In genomic region chr3:105054952-105055351, GRCm38 (mm10) we compare ENCODE assay signal across 9 mouse cellular contexts. TPM values are rescaled to one million over a fixed set of nuclear protein-coding genes. Genes with fewer than 3 reads are reported as not detected.
A peak's percentile ranks its signal among the peaks of the same experiment; 100 is the strongest.
DNase-seq lines count a peak whose midpoint lies in the region; ATAC-seq and TF ChIP-seq lines count a peak whose summit lies in the region.
"Had no signal": no experiment of that assay in that cellular context is flagged by ENCODE, and none has a peak within 500 bp of the region (broad histone marks: within the 10 kb centered on the region; RNA-seq: fewer than 3 reads in every experiment).

No protein-coding gene starts in this region.

- H3K36me3 ChIP-seq in forebrain, embryonic 10.5 days (replicated peaks), result peaks cover under 1% of the 10 kb centered on the region
- H3K36me3 ChIP-seq in forebrain, postnatal 0 days (ENCODE audit: insufficient read depth), result no peaks in the 10 kb centered on the region
- H3K36me3 ChIP-seq: midbrain, embryonic 12.5 days had no signal

- peaks cover 36% of the 10 kb centered on the region for H3K4me1 ChIP-seq in forebrain, embryonic 10.5 days
- peaks cover 18% of the 10 kb centered on the region for H3K4me1 ChIP-seq in forebrain, postnatal 0 days (ENCODE audit: insufficient read depth)

- intact Hi-C loops in gastrocnemius, postnatal 14 days (cut with DNase I; ENCODE audit: low total_unique reads), result no loop called here

- no peak overlapping the region for H3K9ac ChIP-seq in forebrain, postnatal 0 days
- H3K9ac ChIP-seq: midbrain, embryonic 12.5 days had no signal

- WGBS in forebrain, embryonic 10.5 days, result 74% methylated on average over 7 of the region's 7 CpGs
- WGBS in forebrain, postnatal 0 days, result 38% methylated on average over 7 of the region's 7 CpGs

- no peak for TF ChIP-seq CTCF in forebrain, postnatal 0 days (IDR thresholded peaks at IDR 0.05; ENCODE audit: low read depth)

- no peak overlapping the region for H3K4me3 ChIP-seq in forebrain, embryonic 10.5 days
- H3K4me3 ChIP-seq in forebrain, postnatal 0 days (ENCODE audit: low read depth, low read length), result no peak overlapping the region
- H3K4me3 ChIP-seq: midbrain, embryonic 12.5 days had no signal

- H3K27ac ChIP-seq in forebrain, embryonic 10.5 days, result no peak overlapping the region
- H3K27ac ChIP-seq in forebrain, postnatal 0 days (ENCODE audit: low read depth, low read length), result no peak overlapping the region
- H3K27ac ChIP-seq: midbrain, embryonic 12.5 days had no signal

- peak; percentile 59 for DNase-seq in urinary bladder, postnatal 14 days (ENCODE audit: low spot score)
- no peak for DNase-seq in urinary bladder, adult 2 months (ENCODE audit: low spot score)
- DNase-seq in gastrocnemius, postnatal 14 days, result peak; percentile 33
- peak; percentile 67 to 85 for DNase-seq in kidney, adult 8-10 months
- DNase-seq in lung, postnatal 4 days, result peak; percentile 78 to 88
- no peak for DNase-seq in left cerebral cortex, adult 18-20 months (ENCODE audit: low spot score in 2 of 2)
- DNase-seq in forebrain, embryonic 10.5 days (ENCODE audit: extremely low spot score, low spot score), result no peak
- no peak for DNase-seq in forebrain, postnatal 0 days

- H3K27me3 ChIP-seq in forebrain, embryonic 10.5 days (ENCODE audit: poor library complexity, severe bottlenecking), result no peaks in the 10 kb centered on the region
- 0 out of 2 replicates have a peak, but pooled peaks cover 1% of the 10 kb centered on the region for H3K27me3 ChIP-seq in forebrain, postnatal 0 days (ENCODE audit: insufficient read depth, low read length)

- no peak for ATAC-seq in forebrain, postnatal 0 days

- no peaks in the 10 kb centered on the region for H3K9me3 ChIP-seq in forebrain, embryonic 10.5 days
- no peaks in the 10 kb centered on the region for H3K9me3 ChIP-seq in forebrain, postnatal 0 days (ENCODE audit: low read length)
- H3K9me3 ChIP-seq: midbrain, embryonic 12.5 days had no signal

- H3K4me2 ChIP-seq in forebrain, postnatal 0 days (ENCODE audit: low read depth), result no peak overlapping the region
- H3K4me2 ChIP-seq: midbrain, embryonic 12.5 days had no signal

RNA-seq across cellular contexts. Expression of gene Cttnbp2nl, which starts 2.0 kb away (rescaled TPM):
- 4.0 and 7.9 TPM in 2 replicates for polyA plus RNA-seq in urinary bladder, adult 2 months (2012; rRNA removed)
- total RNA-seq in gastrocnemius, postnatal 14 days (2021), result 10 to 100 TPM in 1 of 2 experiments, 1 to 10 TPM in 1; 7.5 to 13.9 TPM
- 10 to 100 TPM; 26.0 to 31.0 TPM for total RNA-seq in left cerebral cortex, adult 18-20 months (2021)
- 34.3 and 36.7 TPM in 2 replicates for polyA plus RNA-seq in forebrain, embryonic 10.5 days (2016; fragmentation: Nextera tagmentation; extraction: Ambion mirVana)
- 27.9 and 31.7 TPM in 2 replicates for total RNA-seq in forebrain, postnatal 0 days (2014; rRNA removed)
- polyA plus RNA-seq in forebrain, postnatal 0 days (2015; fragmentation: Nextera tagmentation; extraction: Ambion mirVana), result 32.9 and 44.9 TPM in 2 replicates

RNA-seq across cellular contexts. Expression of gene 4930564D02Rik, which starts 11.7 kb away (rescaled TPM):
- polyA plus RNA-seq in urinary bladder, adult 2 months (2012; rRNA removed), result not detected in 2 replicates
- not detected for total RNA-seq in gastrocnemius, postnatal 14 days (2021)
- not detected for total RNA-seq in left cerebral cortex, adult 18-20 months (2021)
- not detected in 2 replicates for polyA plus RNA-seq in forebrain, embryonic 10.5 days (2016; fragmentation: Nextera tagmentation; extraction: Ambion mirVana)
- not detected in 2 replicates for total RNA-seq in forebrain, postnatal 0 days (2014; rRNA removed)
- not detected in 2 replicates for polyA plus RNA-seq in forebrain, postnatal 0 days (2015; fragmentation: Nextera tagmentation; extraction: Ambion mirVana)
- polyA plus RNA-seq: midbrain, embryonic 12.5 days had no signal

Comparison
In these comparisons a context has a peak if more than half of its experiments do, and no peak if none do; other contexts are left out.
1. DNase-seq: peak in urinary bladder, postnatal 14 days (single experiment), gastrocnemius, postnatal 14 days (single experiment), kidney, adult 8-10 months (2 of 2) and lung, postnatal 4 days (2 of 2); none in urinary bladder, adult 2 months (single experiment), left cerebral cortex, adult 18-20 months (0 of 2), forebrain, embryonic 10.5 days (single experiment) and forebrain, postnatal 0 days (single experiment).